ENCODE assay signal across 11 mouse cellular contexts in genomic region chr1:88847333-88848091, GRCm38 (mm10).
DNase-seq lines count a peak whose midpoint lies in the region; ATAC-seq and TF ChIP-seq lines count a peak whose summit lies in the region.
"Had no signal": no experiment of that assay in that cellular context is flagged by ENCODE, and none has a peak within 500 bp of the region (broad histone marks: within the 10 kb centered on the region; RNA-seq: fewer than 3 reads in every experiment).

No protein-coding gene starts in this region.

- no peak overlapping the region for H3K4me2 ChIP-seq in forebrain, embryonic 14.5 days (ENCODE audit: low read length)
- 0 out of 2 replicates have a peak overlapping the region, but pooled peaks have one; percentile 17 for H3K4me2 ChIP-seq in limb, embryonic 14.5 days (replicated peaks; ENCODE audit: low read depth, low read length, severe bottlenecking)
- H3K4me2 ChIP-seq: embryonic facial prominence, embryonic 15.5 days; heart, embryonic 12.5 days had no signal

- WGBS in forebrain, embryonic 14.5 days = 14% methylated on average over 16 of the region's 16 CpGs
- 29% methylated on average over 16 of the region's 16 CpGs for WGBS in limb, embryonic 14.5 days

- no peaks in the 10 kb centered on the region for H3K27me3 ChIP-seq in forebrain, embryonic 14.5 days (replicated peaks; ENCODE audit: control insufficient read depth, insufficient read depth, low read length)
- H3K27me3 ChIP-seq in limb, embryonic 14.5 days (ENCODE audit: control insufficient read depth, insufficient read depth, low read length) = no peaks in the 10 kb centered on the region
- H3K27me3 ChIP-seq: embryonic facial prominence, embryonic 15.5 days; heart, embryonic 12.5 days had no signal

- H3K27ac ChIP-seq in forebrain, embryonic 14.5 days (ENCODE audit: low read depth, low read length) = peak overlapping the region; percentile 72
- H3K27ac ChIP-seq in limb, embryonic 14.5 days (replicated peaks; ENCODE audit: low read depth, low read length) = no peak overlapping the region
- H3K27ac ChIP-seq: embryonic facial prominence, embryonic 15.5 days had no signal

- peaks cover 15% of the 10 kb centered on the region; the same call in 1 of the 2 replicates for H3K4me1 ChIP-seq in forebrain, embryonic 14.5 days (ENCODE audit: control insufficient read depth, insufficient read depth, low read length)
- H3K4me1 ChIP-seq in limb, embryonic 14.5 days (ENCODE audit: control insufficient read depth, insufficient read depth, low read length) = peaks cover 8% of the 10 kb centered on the region
- H3K4me1 ChIP-seq: embryonic facial prominence, embryonic 15.5 days; heart, embryonic 12.5 days had no signal

- DNase-seq in kidney, postnatal 4 days = peak; percentile 36 to 54
- no peak for DNase-seq in kidney, postnatal 25 days
- peak; percentile 81 for DNase-seq in forebrain, embryonic 14.5 days (ENCODE audit: low spot score)
- peak; percentile 52 for DNase-seq in limb, embryonic 14.5 days (ENCODE audit: low spot score)
- DNase-seq in retina, embryonic 14.5 days (ENCODE audit: low spot score) = peak; percentile 82
- DNase-seq in B cell, adult 2 months = no peak
- DNase-seq in urinary bladder, adult 2 months (ENCODE audit: low spot score) = no peak
- DNase-seq in thymus, postnatal 36 days = no peak
- DNase-seq: lung, adult 18-20 months had no signal

- no peaks in the 10 kb centered on the region for H3K36me3 ChIP-seq in forebrain, embryonic 14.5 days (ENCODE audit: control insufficient read depth, insufficient read depth, low read length)
- H3K36me3 ChIP-seq in limb, embryonic 14.5 days (ENCODE audit: control insufficient read depth, insufficient read depth, low read length) = no peaks in the 10 kb centered on the region
- H3K36me3 ChIP-seq: embryonic facial prominence, embryonic 15.5 days; heart, embryonic 12.5 days had no signal

- no peak for TF ChIP-seq POLR2A in limb, embryonic 14.5 days (IDR thresholded peaks at IDR 0.05; ENCODE audit: borderline replicate concordance, extremely low read depth, insufficient read depth, insufficient read length)

- peak overlapping the region; percentile 40 for H3K9ac ChIP-seq in forebrain, embryonic 14.5 days (ENCODE audit: low read length)
- no peak overlapping the region for H3K9ac ChIP-seq in limb, embryonic 14.5 days (ENCODE audit: low read depth, low read length, severe bottlenecking)
- H3K9ac ChIP-seq: embryonic facial prominence, embryonic 15.5 days; heart, embryonic 12.5 days had no signal

- no peaks in the 10 kb centered on the region for H3K9me3 ChIP-seq in forebrain, embryonic 14.5 days (replicated peaks; ENCODE audit: control insufficient read depth, low read length)
- no peaks in the 10 kb centered on the region for H3K9me3 ChIP-seq in limb, embryonic 14.5 days (ENCODE audit: control insufficient read depth, low read length)
- H3K9me3 ChIP-seq: embryonic facial prominence, embryonic 15.5 days; heart, embryonic 12.5 days had no signal

- ATAC-seq in forebrain, embryonic 14.5 days = peak; percentile 76
- ATAC-seq in limb, embryonic 14.5 days (ENCODE audit: low FRiP score, low read depth) = no peak

- H3K4me3 ChIP-seq in forebrain, embryonic 14.5 days (ENCODE audit: low read depth, low read length) = no peak overlapping the region
- no peak overlapping the region for H3K4me3 ChIP-seq in limb, embryonic 14.5 days (replicated peaks; ENCODE audit: low read length)
- H3K4me3 ChIP-seq: embryonic facial prominence, embryonic 15.5 days; heart, embryonic 12.5 days had no signal

Comparison
In these comparisons a context has a peak if more than half of its experiments do, and no peak if none do; other contexts are left out.
1. DNase-seq: peak in kidney, postnatal 4 days (2 of 2), forebrain, embryonic 14.5 days (single experiment), limb, embryonic 14.5 days (single experiment) and retina, embryonic 14.5 days (single experiment); none in kidney, postnatal 25 days (0 of 2), B cell, adult 2 months (0 of 2), urinary bladder, adult 2 months (single experiment) and thymus, postnatal 36 days (0 of 2).